In the genomic region with DNA sequence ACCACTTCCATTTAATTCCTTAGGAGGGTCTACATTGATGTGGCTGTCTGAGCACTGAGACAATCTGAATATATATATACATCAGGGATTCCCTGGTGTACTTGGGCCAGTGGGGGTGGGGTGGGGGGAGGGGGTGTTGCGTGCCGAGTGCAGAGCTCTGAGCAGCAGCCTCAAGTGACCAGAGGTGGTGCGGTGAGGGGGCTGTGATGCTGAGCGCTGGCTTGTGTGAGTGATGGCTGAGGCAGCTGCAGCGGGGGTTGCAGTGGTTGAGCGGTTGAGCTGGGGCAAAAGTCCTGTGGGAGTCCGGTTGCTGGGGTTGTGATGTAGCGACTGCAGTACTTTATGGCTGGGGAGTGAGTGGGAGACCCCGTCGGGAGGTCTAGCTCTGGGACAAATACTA, we compare ENCODE assay signal across 12 mouse cellular contexts. TPM values are rescaled to one million over a fixed set of nuclear protein-coding genes. Genes with fewer than 3 reads are reported as not detected.
DNase-seq lines count a peak whose midpoint lies in the region; ATAC-seq and TF ChIP-seq lines count a peak whose summit lies in the region.
"Had no signal": no experiment of that assay in that cellular context is flagged by ENCODE, and none has a peak within 500 bp of the region (broad histone marks: within the 10 kb centered on the region; RNA-seq: fewer than 3 reads in every experiment).

No protein-coding gene starts in this region.

- H3K4me3 ChIP-seq in ES-Bruce4 (ENCODE audit: low read depth, low read length) (peak overlapping the region; percentile 3; the same call in 1 of the 2 replicates), myocyte (no peak overlapping the region)
- no peak overlapping the region for H3K4me3 ChIP-seq in hindbrain, postnatal 0 days (ENCODE audit: low read length)
- no peak overlapping the region for H3K4me3 ChIP-seq in lung, adult 2 months (replicated peaks; ENCODE audit: extremely low read depth, low read depth, low read length)
- H3K4me3 ChIP-seq: megakaryocyte, embryonic 14.5 days had no signal

- no peak overlapping the region for H3ac ChIP-seq in myocyte (ENCODE audit: control insufficient read depth, insufficient read length)

- no peak for TF ChIP-seq EP300 in ES-Bruce4 (IDR thresholded peaks at IDR 0.05; ENCODE audit: insufficient read depth, low read depth, low read length)

- H3K79me2 ChIP-seq in myocyte (ENCODE audit: control insufficient read depth, insufficient read depth), result no peaks in the 10 kb centered on the region

- H3K4me2 ChIP-seq in hindbrain, postnatal 0 days (ENCODE audit: low read depth, low read length), result peak overlapping the region; percentile 34
- no peak overlapping the region for H3K4me2 ChIP-seq in myocyte (ENCODE audit: low read depth)

- DNase-seq in embryo, embryonic 10.5 days (ENCODE audit: low spot score), result peak; percentile 30
- no peak for DNase-seq in hindbrain, postnatal 0 days (ENCODE audit: low spot score)
- DNase-seq in left cerebral cortex, postnatal 36 days (ENCODE audit: low spot score in 2 of 2), result no peak
- no peak for DNase-seq in lung, adult 2 months
- no peak for DNase-seq in cerebellum, adult 8-10 months

- TF ChIP-seq CTCF in ES-Bruce4 (IDR thresholded peaks at IDR 0.05; ENCODE audit: low read depth, low read length), result no peak
- TF ChIP-seq CTCF in hindbrain, postnatal 0 days (IDR thresholded peaks at IDR 0.05; ENCODE audit: low read depth), result no peak
- TF ChIP-seq CTCF in lung, adult 2 months (IDR thresholded peaks at IDR 0.05; ENCODE audit: insufficient read depth, low read length), result no peak

- no peaks in the 10 kb centered on the region for H3K9me3 ChIP-seq in ES-Bruce4 (replicated peaks; ENCODE audit: control insufficient read depth, insufficient read depth, low read length, poor library complexity, severe bottlenecking)
- H3K9me3 ChIP-seq in hindbrain, postnatal 0 days (ENCODE audit: low read length), result no peaks in the 10 kb centered on the region
- H3K9me3 ChIP-seq: megakaryocyte, embryonic 14.5 days had no signal

- peak; percentile 32; the same call in 1 of the 2 replicates for ATAC-seq in hindbrain, postnatal 0 days
- ATAC-seq: intestine, postnatal 0 days had no signal

- 14% methylated on average over 10 of the region's 10 CpGs for WGBS in hindbrain, postnatal 0 days
- 16% methylated on average over 10 of the region's 10 CpGs for WGBS in lung, adult 2 months

- intact Hi-C loops in left cerebral cortex, postnatal 36 days (cut with DNase I), result no loop called here

- TF ChIP-seq POLR2A in ES-Bruce4 (IDR thresholded peaks at IDR 0.05; ENCODE audit: insufficient read depth, low read length) (no peak), myocyte (IDR thresholded peaks at IDR 0.05; ENCODE audit: insufficient read length, low read depth) (no peak)
- no peak for TF ChIP-seq POLR2A in lung, adult 2 months (IDR thresholded peaks at IDR 0.05; ENCODE audit: borderline replicate concordance, extremely low read depth, low read depth, low read length)

- peak overlapping the region; percentile 18; the same call in 1 of the 2 replicates for H3K9ac ChIP-seq in ES-Bruce4 (ENCODE audit: low read depth, poor library complexity, severe bottlenecking)
- H3K9ac ChIP-seq in hindbrain, postnatal 0 days (replicated peaks; ENCODE audit: low read length), result no peak overlapping the region

- no peak overlapping the region for H3K27ac ChIP-seq in ES-Bruce4 (ENCODE audit: insufficient read depth, low read length)
- H3K27ac ChIP-seq in hindbrain, postnatal 0 days, result no peak overlapping the region

- H3K27me3 ChIP-seq in ES-Bruce4 (ENCODE audit: control insufficient read depth, insufficient read depth, low read length, poor library complexity, severe bottlenecking) (no peaks in the 10 kb centered on the region), myocyte (ENCODE audit: control insufficient read depth, insufficient read depth, insufficient read length) (no peaks in the 10 kb centered on the region)
- no peaks in the 10 kb centered on the region for H3K27me3 ChIP-seq in hindbrain, postnatal 0 days (ENCODE audit: insufficient read depth, low read length)

- peaks cover 3% of the 10 kb centered on the region; the same call in 1 of the 2 replicates for H3K36me3 ChIP-seq in ES-Bruce4 (ENCODE audit: control insufficient read depth, insufficient read depth, low read length, poor library complexity, severe bottlenecking)
- H3K36me3 ChIP-seq in hindbrain, postnatal 0 days (ENCODE audit: insufficient read depth, low read length), result no peaks in the 10 kb centered on the region
- no peaks in the 10 kb centered on the region for H3K36me3 ChIP-seq in myocyte (ENCODE audit: control insufficient read depth, insufficient read depth)

- H3K4me1 ChIP-seq in ES-Bruce4 (ENCODE audit: control insufficient read depth, insufficient read depth, low read length), result no peaks in the 10 kb centered on the region
- H3K4me1 ChIP-seq in hindbrain, postnatal 0 days (ENCODE audit: insufficient read depth, low read length), result no peaks in the 10 kb centered on the region
- H3K4me1 ChIP-seq in lung, adult 2 months (ENCODE audit: control insufficient read depth, insufficient read depth, low read length), result no peaks in the 10 kb centered on the region

TF ChIP-seq in myocyte, 11 proteins besides CTCF, POLR2A, EP300 and RAD21:
- peak in 2 of 3 experiments; percentile 69 to 74 for TF ChIP-seq MYOD1 (IDR thresholded peaks at IDR 0.05; ENCODE audit: control insufficient read depth in 1 of 3, insufficient read length in 2 of 3, low read depth in 2 of 3)
- TF ChIP-seq MYOG (IDR thresholded peaks at IDR 0.05; ENCODE audit: control insufficient read depth in 1 of 3, insufficient read depth in 1 of 3, insufficient read length in 2 of 3, low read depth in 2 of 3), result no peak

RNA-seq across cellular contexts. Expression of a gene that starts 10.7 kb away (rescaled TPM):
- polyA plus RNA-seq in ES-Bruce4 (2011; ENCODE audit: insufficient read depth, insufficient read length, low read depth, missing spikeins) (not detected in 2 replicates), myocyte (2012; fragmentation: generic; extraction: Trizol) (not detected)
- not detected in 2 replicates for total RNA-seq in hindbrain, postnatal 0 days (2014; rRNA removed)
- polyA plus RNA-seq in hindbrain, postnatal 0 days (2015; fragmentation: Nextera tagmentation; extraction: Ambion mirVana), result 0.08 TPM in 1 of 2 replicates, not detected in the other
- not detected for total RNA-seq in left cerebral cortex, postnatal 36 days (2021)
- polyA plus RNA-seq in lung, adult 2 months (2012; rRNA removed), result not detected in 2 replicates
- polyA plus RNA-seq: heart, embryonic 14.5 days; stomach, embryonic 14.5 days had no signal

RNA-seq across cellular contexts. Expression of a gene that starts 16.9 kb away (rescaled TPM):
- polyA plus RNA-seq in ES-Bruce4 (2011; ENCODE audit: insufficient read depth, insufficient read length, low read depth, missing spikeins) (3.1 and 3.4 TPM in 2 replicates), myocyte (2012; fragmentation: generic; extraction: Trizol) (not detected)
- 1.0 TPM in 1 of 2 replicates, not detected in the other for total RNA-seq in hindbrain, postnatal 0 days (2014; rRNA removed)
- 0.40 and 0.62 TPM in 2 replicates for polyA plus RNA-seq in hindbrain, postnatal 0 days (2015; fragmentation: Nextera tagmentation; extraction: Ambion mirVana)
- total RNA-seq in left cerebral cortex, postnatal 36 days (2021), result under 1 TPM in 1 of 2 experiments, not detected in 1; 0.43 TPM
- polyA plus RNA-seq in lung, adult 2 months (2012; rRNA removed), result 0.09 TPM in 1 of 2 replicates, not detected in the other
- polyA plus RNA-seq: heart, embryonic 14.5 days; intestine, postnatal 0 days; liver, embryonic 16.5 days had no signal

RNA-seq across cellular contexts. Expression of a gene that starts 36.1 kb away (rescaled TPM):
- 0.64 TPM in 1 of 2 replicates, not detected in the other for polyA plus RNA-seq in ES-Bruce4 (2011; ENCODE audit: insufficient read depth, insufficient read length, low read depth, missing spikeins)
- not detected in 2 replicates for total RNA-seq in hindbrain, postnatal 0 days (2014; rRNA removed)
- 0.40 and 0.48 TPM in 2 replicates for polyA plus RNA-seq in hindbrain, postnatal 0 days (2015; fragmentation: Nextera tagmentation; extraction: Ambion mirVana)
- polyA plus RNA-seq in myocyte (2012; fragmentation: generic; extraction: Trizol), result not detected
- 1 to 10 TPM in 1 of 2 experiments, under 1 TPM in 1; 1.00 to 1.4 TPM for total RNA-seq in left cerebral cortex, postnatal 36 days (2021)
- polyA plus RNA-seq in lung, adult 2 months (2012; rRNA removed), result 4.8 and 7.0 TPM in 2 replicates

RNA-seq across cellular contexts. Expression of a gene that starts 44.4 kb away (rescaled TPM):
- polyA plus RNA-seq in ES-Bruce4 (2011; ENCODE audit: insufficient read depth, insufficient read length, low read depth, missing spikeins) (6.9 and 9.4 TPM in 2 replicates), myocyte (2012; fragmentation: generic; extraction: Trizol) (2.8 TPM)
- 10.8 and 11.6 TPM in 2 replicates for total RNA-seq in hindbrain, postnatal 0 days (2014; rRNA removed)
- polyA plus RNA-seq in hindbrain, postnatal 0 days (2015; fragmentation: Nextera tagmentation; extraction: Ambion mirVana), result 4.7 and 5.3 TPM in 2 replicates
- 10 to 100 TPM; 18.7 to 19.1 TPM for total RNA-seq in left cerebral cortex, postnatal 36 days (2021)
- 2.0 and 2.5 TPM in 2 replicates for polyA plus RNA-seq in lung, adult 2 months (2012; rRNA removed)

RNA-seq across cellular contexts. Expression of a gene that starts 48.0 kb away (rescaled TPM):
- polyA plus RNA-seq in ES-Bruce4 (2011; ENCODE audit: insufficient read depth, insufficient read length, low read depth, missing spikeins) (6.2 and 7.6 TPM in 2 replicates), myocyte (2012; fragmentation: generic; extraction: Trizol) (9.9 TPM)
- total RNA-seq in hindbrain, postnatal 0 days (2014; rRNA removed), result 32.4 and 36.4 TPM in 2 replicates
- 14.5 and 14.7 TPM in 2 replicates for polyA plus RNA-seq in hindbrain, postnatal 0 days (2015; fragmentation: Nextera tagmentation; extraction: Ambion mirVana)
- total RNA-seq in left cerebral cortex, postnatal 36 days (2021), result 1 to 10 TPM; 8.3 to 8.7 TPM
- polyA plus RNA-seq in lung, adult 2 months (2012; rRNA removed), result 9.8 and 11.5 TPM in 2 replicates
